Mouse (Mus musculus): ENCODE results near the gene Slc19a3. TPM values are rescaled to one million over a fixed set of nuclear protein-coding genes. Genes with fewer than 3 reads are reported as not detected.
"Not testable (repeated sequence)": the region's sequence is repeated elsewhere in the genome, so short reads cannot be mapped to it uniquely, and the experiment has no call there.

Slc19a3 gene
- total and polyA plus RNA-seq, 2 experiments from 2014 or later = 1.6 to 8.2 TPM

GRCm38 (mm10) chr1:83006218-83007179, 31.7 kb downstream of the Slc19a3 start:
- no peak for TF ChIP-seq EP300 (IDR thresholded peaks at IDR 0.05; ENCODE audit: low read depth)
- TF ChIP-seq CTCF (IDR thresholded peaks at IDR 0.05; ENCODE audit: low read depth) = no peak
- Histone ChIP-seq H3K4me1 (ENCODE audit: control insufficient read depth, insufficient read depth) (peaks cover 4% of the 10 kb centered on the region; the same call in 1 of the 2 replicates), H3K4me2 (ENCODE audit: low read depth, low read length) (no peak overlapping the region), H3K27ac (ENCODE audit: low read depth) (no peak overlapping the region), H3K9me3 (replicated peaks; ENCODE audit: control insufficient read depth, low read length) (no peaks in the 10 kb centered on the region), H3K4me3 (ENCODE audit: low read depth, low read length) (no peak overlapping the region), H3K36me3 (replicated peaks; ENCODE audit: control insufficient read depth, insufficient read depth, low read length) (no peaks in the 10 kb centered on the region), H3K9ac (replicated peaks; ENCODE audit: low read depth, low read length) (no peak overlapping the region), H3K27me3 (ENCODE audit: control insufficient read depth, insufficient read depth, low read length) (no peaks in the 10 kb centered on the region)
- ATAC-seq (ENCODE audit: insufficient read depth, low read depth) (peak; percentile 82), DNase-seq (ENCODE audit: low spot score) (no peak)
- WGBS = 39% methylated on average over 8 of the region's 8 CpGs

GRCm38 (mm10) chr1:83000306-83000705, 37.9 kb downstream of the Slc19a3 start, which contains the start of gene Gm47959:
Gm47959 (plus strand) TSS chr1:83000548.
- not testable (repeated sequence) for DNase-seq (ENCODE audit: low spot score); H3K27me3 ChIP-seq (ENCODE audit: control insufficient read depth, insufficient read depth, low read length); H3K27ac ChIP-seq (ENCODE audit: low read depth); H3K9me3 ChIP-seq (replicated peaks; ENCODE audit: control insufficient read depth, low read length); H3K36me3 ChIP-seq (replicated peaks; ENCODE audit: control insufficient read depth, insufficient read depth, low read length); H3K4me3 ChIP-seq (ENCODE audit: low read depth, low read length); H3K4me2 ChIP-seq (ENCODE audit: low read depth, low read length); H3K4me1 ChIP-seq (ENCODE audit: control insufficient read depth, insufficient read depth); H3K9ac ChIP-seq (replicated peaks; ENCODE audit: low read depth, low read length); ATAC-seq (ENCODE audit: insufficient read depth, low read depth)
- WGBS = 92% methylated on average over 7 of the region's 9 CpGs

- Histone ChIP-seq H3K4me3 (ENCODE audit: low read depth, low read length) (no peak overlapping the region), H3K27me3 (ENCODE audit: control insufficient read depth, insufficient read depth, low read length) (no peaks in the 10 kb centered on the region), H3K9ac (replicated peaks; ENCODE audit: low read depth, low read length) (no peak overlapping the region), H3K27ac (ENCODE audit: low read depth) (no peak overlapping the region), H3K9me3 (replicated peaks; ENCODE audit: control insufficient read depth, low read length) (no peaks in the 10 kb centered on the region), H3K4me2 (ENCODE audit: low read depth, low read length) (no peak overlapping the region), H3K4me1 (ENCODE audit: control insufficient read depth, insufficient read depth) (no peaks in the 10 kb centered on the region), H3K36me3 (replicated peaks; ENCODE audit: control insufficient read depth, insufficient read depth, low read length) (no peaks in the 10 kb centered on the region)
- WGBS = 89% methylated on average over 3 of the region's 3 CpGs
- ATAC-seq (ENCODE audit: insufficient read depth, low read depth) (no peak), DNase-seq (ENCODE audit: low spot score) (no peak)
- TF ChIP-seq CTCF (IDR thresholded peaks at IDR 0.05; ENCODE audit: low read depth) (no peak), EP300 (IDR thresholded peaks at IDR 0.05; ENCODE audit: low read depth) (no peak)
Observed at GRCm38 (mm10) chr1:82993947-82994346, 44.3 kb downstream of the Slc19a3 start.

GRCm38 (mm10) chr1:82992093-82992492, 46.2 kb downstream of the Slc19a3 start:
- Histone ChIP-seq H3K27me3 (ENCODE audit: control insufficient read depth, insufficient read depth, low read length) (no peaks in the 10 kb centered on the region), H3K9me3 (replicated peaks; ENCODE audit: control insufficient read depth, low read length) (no peaks in the 10 kb centered on the region), H3K4me1 (ENCODE audit: control insufficient read depth, insufficient read depth) (no peaks in the 10 kb centered on the region), H3K27ac (ENCODE audit: low read depth) (no peak overlapping the region), H3K4me3 (ENCODE audit: low read depth, low read length) (no peak overlapping the region), H3K9ac (replicated peaks; ENCODE audit: low read depth, low read length) (no peak overlapping the region), H3K4me2 (ENCODE audit: low read depth, low read length) (no peak overlapping the region), H3K36me3 (replicated peaks; ENCODE audit: control insufficient read depth, insufficient read depth, low read length) (no peaks in the 10 kb centered on the region)
- WGBS = 86% methylated on average over 6 of the region's 6 CpGs
- TF ChIP-seq CTCF (IDR thresholded peaks at IDR 0.05; ENCODE audit: low read depth) = no peak
- TF ChIP-seq EP300 (IDR thresholded peaks at IDR 0.05; ENCODE audit: low read depth) = no peak
- ATAC-seq (ENCODE audit: insufficient read depth, low read depth) (no peak), DNase-seq (ENCODE audit: low spot score) (no peak)

- Histone ChIP-seq H3K4me3 (ENCODE audit: low read depth, low read length) (no peak overlapping the region), H3K4me1 (ENCODE audit: control insufficient read depth, insufficient read depth) (no peaks in the 10 kb centered on the region), H3K9me3 (replicated peaks; ENCODE audit: control insufficient read depth, low read length) (no peaks in the 10 kb centered on the region), H3K27ac (ENCODE audit: low read depth) (no peak overlapping the region), H3K9ac (replicated peaks; ENCODE audit: low read depth, low read length) (no peak overlapping the region), H3K27me3 (ENCODE audit: control insufficient read depth, insufficient read depth, low read length) (no peaks in the 10 kb centered on the region), H3K36me3 (replicated peaks; ENCODE audit: control insufficient read depth, insufficient read depth, low read length) (no peaks in the 10 kb centered on the region), H3K4me2 (ENCODE audit: low read depth, low read length) (no peak overlapping the region)
- TF ChIP-seq CTCF (IDR thresholded peaks at IDR 0.05; ENCODE audit: low read depth) (no peak), EP300 (IDR thresholded peaks at IDR 0.05; ENCODE audit: low read depth) (no peak)
- no peak for DNase-seq (ENCODE audit: low spot score)
- ATAC-seq (ENCODE audit: insufficient read depth, low read depth) = no peak
- WGBS = 85% methylated on average over 3 of the region's 3 CpGs
Observed at GRCm38 (mm10) chr1:82991596-82991995, 46.7 kb downstream of the Slc19a3 start.
